Mouse (Mus musculus): ENCODE data around the gene Ccnt1. TPM values are rescaled to one million over a fixed set of nuclear protein-coding genes. Genes with fewer than 3 reads are reported as not detected.

Ccnt1 gene
- polyA plus RNA-seq (2012; rRNA removed), result 19.4 and 21.6 TPM in 2 replicates
- 45.3 and 53.4 TPM in 2 replicates for polyA plus RNA-seq (2014; fragmentation: Nextera tagmentation; extraction: Ambion mirVana)

GRCm38 (mm10) chr15:98570873-98571538 lies at the start of gene Ccnt1, which contains the start of gene 4930415O20Rik:
Ccnt1 (minus strand) TSS chr15:98570923.
4930415O20Rik (plus strand) TSS chr15:98571004.
- Histone ChIP-seq H3K9me3 (ENCODE audit: control insufficient read depth, low read length) (no peaks in the 10 kb centered on the region), H3K4me2 (replicated peaks; ENCODE audit: low read depth, low read length, severe bottlenecking) (no peak within 1 kb of the TSS), H3K27me3 (ENCODE audit: control insufficient read depth, insufficient read depth, low read length) (no peaks in the 10 kb centered on the region), H3K4me1 (ENCODE audit: control insufficient read depth, insufficient read depth, low read length) (peaks cover 16% of the 10 kb centered on the region), H3K27ac (replicated peaks; ENCODE audit: low read depth, low read length) (no peak within 1 kb of the TSS), H3K36me3 (ENCODE audit: control insufficient read depth, insufficient read depth, low read length) (no peaks in the 10 kb centered on the region), H3K9ac (ENCODE audit: low read depth, low read length, severe bottlenecking) (no peak within 1 kb of the TSS), H3K4me3 (replicated peaks; ENCODE audit: low read length) (no peak within 1 kb of the TSS)
- 87% methylated on average over 10 of the region's 10 CpGs for WGBS
- DNase-seq (ENCODE audit: low spot score), result no peak
- no peak for ATAC-seq (ENCODE audit: low FRiP score, low read depth)
- no peak for TF ChIP-seq POLR2A (IDR thresholded peaks at IDR 0.05; ENCODE audit: borderline replicate concordance, extremely low read depth, insufficient read depth, insufficient read length)

- DNase-seq (ENCODE audit: low spot score), result peak; percentile 70
- peak overlapping the region; percentile 30 for H3K4me2 ChIP-seq (replicated peaks; ENCODE audit: low read depth, low read length, severe bottlenecking)
- H3K9ac ChIP-seq (ENCODE audit: low read depth, low read length, severe bottlenecking), result no peak overlapping the region
- 0 out of 2 replicates have a peak overlapping the region, but pooled peaks have one; percentile 0 for H3K4me3 ChIP-seq (replicated peaks; ENCODE audit: low read length)
- WGBS, result under 1% methylated on average over 12 of the region's 12 CpGs
- no peaks in the 10 kb centered on the region for H3K27me3 ChIP-seq (ENCODE audit: control insufficient read depth, insufficient read depth, low read length)
- no peaks in the 10 kb centered on the region for H3K36me3 ChIP-seq (ENCODE audit: control insufficient read depth, insufficient read depth, low read length)
- no peak for TF ChIP-seq POLR2A (IDR thresholded peaks at IDR 0.05; ENCODE audit: borderline replicate concordance, extremely low read depth, insufficient read depth, insufficient read length)
- H3K9me3 ChIP-seq (ENCODE audit: control insufficient read depth, low read length), result no peaks in the 10 kb centered on the region
- H3K4me1 ChIP-seq (ENCODE audit: control insufficient read depth, insufficient read depth, low read length), result peaks cover 11% of the 10 kb centered on the region; the same call in 1 of the 2 replicates
- H3K27ac ChIP-seq (replicated peaks; ENCODE audit: low read depth, low read length), result no peak overlapping the region
- ATAC-seq (ENCODE audit: low FRiP score, low read depth), result peak; percentile 71; the same call in 1 of the 2 replicates
Measured at GRCm38 (mm10) chr15:98617176-98617537, 46.4 kb upstream of the Ccnt1 start.

- no peak overlapping the region for H3K27ac ChIP-seq (replicated peaks; ENCODE audit: low read depth, low read length)
- no peak for ATAC-seq (ENCODE audit: low FRiP score, low read depth)
- H3K4me2 ChIP-seq (replicated peaks; ENCODE audit: low read depth, low read length, severe bottlenecking), result peak overlapping the region; percentile 30
- H3K27me3 ChIP-seq (ENCODE audit: control insufficient read depth, insufficient read depth, low read length), result no peaks in the 10 kb centered on the region
- H3K36me3 ChIP-seq (ENCODE audit: control insufficient read depth, insufficient read depth, low read length), result no peaks in the 10 kb centered on the region
- DNase-seq (ENCODE audit: low spot score), result no peak
- H3K9me3 ChIP-seq (ENCODE audit: control insufficient read depth, low read length), result no peaks in the 10 kb centered on the region
- TF ChIP-seq POLR2A (IDR thresholded peaks at IDR 0.05; ENCODE audit: borderline replicate concordance, extremely low read depth, insufficient read depth, insufficient read length), result no peak
- H3K4me3 ChIP-seq (replicated peaks; ENCODE audit: low read length), result 0 out of 2 replicates have a peak overlapping the region, but pooled peaks have one; percentile 0
- 23% methylated on average over 20 of the region's 20 CpGs for WGBS
- H3K9ac ChIP-seq (ENCODE audit: low read depth, low read length, severe bottlenecking), result no peak overlapping the region
- peaks cover 11% of the 10 kb centered on the region; the same call in 1 of the 2 replicates for H3K4me1 ChIP-seq (ENCODE audit: control insufficient read depth, insufficient read depth, low read length)
Measured at GRCm38 (mm10) chr15:98616362-98617175, 45.8 kb upstream of the Ccnt1 start.

- Histone ChIP-seq H3K4me1 (ENCODE audit: control insufficient read depth, insufficient read depth, low read length) (peaks cover 11% of the 10 kb centered on the region; the same call in 1 of the 2 replicates), H3K36me3 (ENCODE audit: control insufficient read depth, insufficient read depth, low read length) (no peaks in the 10 kb centered on the region), H3K27me3 (ENCODE audit: control insufficient read depth, insufficient read depth, low read length) (no peaks in the 10 kb centered on the region), H3K4me2 (replicated peaks; ENCODE audit: low read depth, low read length, severe bottlenecking) (no peak overlapping the region), H3K9ac (ENCODE audit: low read depth, low read length, severe bottlenecking) (no peak overlapping the region), H3K9me3 (ENCODE audit: control insufficient read depth, low read length) (no peaks in the 10 kb centered on the region), H3K4me3 (replicated peaks; ENCODE audit: low read length) (no peak overlapping the region), H3K27ac (replicated peaks; ENCODE audit: low read depth, low read length) (no peak overlapping the region)
- TF ChIP-seq POLR2A (IDR thresholded peaks at IDR 0.05; ENCODE audit: borderline replicate concordance, extremely low read depth, insufficient read depth, insufficient read length), result no peak
- ATAC-seq (ENCODE audit: low FRiP score, low read depth) (no peak), DNase-seq (ENCODE audit: low spot score) (no peak)
- 67% methylated on average over 6 of the region's 6 CpGs for WGBS
Measured at GRCm38 (mm10) chr15:98615751-98616150, 45.0 kb upstream of the Ccnt1 start.

- no peak overlapping the region for H3K9ac ChIP-seq (ENCODE audit: low read depth, low read length, severe bottlenecking)
Measured at GRCm38 (mm10) chr15:98614971-98615370, 44.2 kb upstream of the Ccnt1 start.

More at GRCm38 (mm10) chr15:98614971-98615370, 44.2 kb upstream of the Ccnt1 start:
- ATAC-seq (ENCODE audit: low FRiP score, low read depth), result no peak
- Histone ChIP-seq H3K36me3 (ENCODE audit: control insufficient read depth, insufficient read depth, low read length) (no peaks in the 10 kb centered on the region), H3K4me3 (replicated peaks; ENCODE audit: low read length) (no peak overlapping the region), H3K4me1 (ENCODE audit: control insufficient read depth, insufficient read depth, low read length) (peaks cover 11% of the 10 kb centered on the region; the same call in 1 of the 2 replicates), H3K4me2 (replicated peaks; ENCODE audit: low read depth, low read length, severe bottlenecking) (no peak overlapping the region), H3K27ac (replicated peaks; ENCODE audit: low read depth, low read length) (no peak overlapping the region), H3K9me3 (ENCODE audit: control insufficient read depth, low read length) (no peaks in the 10 kb centered on the region), H3K27me3 (ENCODE audit: control insufficient read depth, insufficient read depth, low read length) (no peaks in the 10 kb centered on the region)
- 33% methylated on average over 6 of the region's 6 CpGs for WGBS
- no peak for DNase-seq (ENCODE audit: low spot score)
- TF ChIP-seq POLR2A (IDR thresholded peaks at IDR 0.05; ENCODE audit: borderline replicate concordance, extremely low read depth, insufficient read depth, insufficient read length), result no peak

Data from limb, embryonic 14.5 days (tissue).